Mouse (Mus musculus) stomach, embryonic 15.5 days (tissue): ENCODE data around the gene Stx16. TPM values are rescaled to one million over a fixed set of nuclear protein-coding genes. Genes with fewer than 3 reads are reported as not detected.
A peak's percentile ranks its signal among the peaks of the same experiment; 100 is the strongest.

ENCODE experiments used
- ATAC-seq: fragments of 200-750 bp; cut with Nextera tagmentation; 2 replicates; pipeline ENCODE4 v1.8.0; 2017; ENCODE audit warnings: low read depth, moderate number of reproducible peaks, moderate TSS enrichment; ENCODE audit not compliant: insufficient read depth, low FRiP score
- H3K27ac ChIP-seq: fragments of 300-500 bp; sonication (generic); 2 replicates; pipeline ENCODE4 v1.5.1; 2015; ENCODE audit warnings: mild to moderate bottlenecking, inconsistent platforms
- H3K27me3 ChIP-seq: fragments of 300-500 bp; sonication (generic); replicated peaks from 2 replicates; pipeline ENCODE4 v1.6.1; 2015; ENCODE audit warnings: inconsistent platforms
- H3K36me3 ChIP-seq: fragments of 300-500 bp; sonication (generic); 2 replicates; pipeline ENCODE4 v1.6.1; 2015; ENCODE audit warnings: inconsistent platforms
- H3K4me1 ChIP-seq: fragments of 300-500 bp; sonication (generic); 2 replicates; pipeline ENCODE4 v1.6.1; 2015; ENCODE audit warnings: inconsistent platforms
- H3K4me2 ChIP-seq: fragments of 300-500 bp; sonication (generic); 2 replicates; pipeline ENCODE4 v1.6.1; 2015; ENCODE audit warnings: mild to moderate bottlenecking, inconsistent platforms
- H3K4me3 ChIP-seq: fragments of 300-500 bp; sonication (generic); replicated peaks from 2 replicates; pipeline ENCODE4 v1.5.1; 2015; ENCODE audit warnings: inconsistent platforms
- H3K9ac ChIP-seq: fragments of 300-500 bp; sonication (generic); 2 replicates; pipeline ENCODE4 v1.6.1; 2015; ENCODE audit warnings: inconsistent platforms
- H3K9me3 ChIP-seq: fragments of 300-500 bp; sonication (generic); 2 replicates; pipeline ENCODE4 v1.6.1; 2016; ENCODE audit warnings: inconsistent platforms
- WGBS: fragments of 180-500 bp; shearing (Covaris S2); methylation state at CpG from one replicate; pipeline ENCODE4 v1.1.7; 2015; 5-methylcytosine and 5-hydroxymethylcytosine counted together
- polyA plus RNA-seq: library from polyadenylated mRNA; unstranded; fragments of >200 nt; fragmentation: Nextera tagmentation; extraction: Ambion mirVana; gene quantifications from 2 replicates; pipeline ENCODE4 v1.2.1, GENCODE M21; 2015

The Stx16 gene
- polyA plus RNA-seq = 12.0 and 12.9 TPM in 2 replicates

DNA sequence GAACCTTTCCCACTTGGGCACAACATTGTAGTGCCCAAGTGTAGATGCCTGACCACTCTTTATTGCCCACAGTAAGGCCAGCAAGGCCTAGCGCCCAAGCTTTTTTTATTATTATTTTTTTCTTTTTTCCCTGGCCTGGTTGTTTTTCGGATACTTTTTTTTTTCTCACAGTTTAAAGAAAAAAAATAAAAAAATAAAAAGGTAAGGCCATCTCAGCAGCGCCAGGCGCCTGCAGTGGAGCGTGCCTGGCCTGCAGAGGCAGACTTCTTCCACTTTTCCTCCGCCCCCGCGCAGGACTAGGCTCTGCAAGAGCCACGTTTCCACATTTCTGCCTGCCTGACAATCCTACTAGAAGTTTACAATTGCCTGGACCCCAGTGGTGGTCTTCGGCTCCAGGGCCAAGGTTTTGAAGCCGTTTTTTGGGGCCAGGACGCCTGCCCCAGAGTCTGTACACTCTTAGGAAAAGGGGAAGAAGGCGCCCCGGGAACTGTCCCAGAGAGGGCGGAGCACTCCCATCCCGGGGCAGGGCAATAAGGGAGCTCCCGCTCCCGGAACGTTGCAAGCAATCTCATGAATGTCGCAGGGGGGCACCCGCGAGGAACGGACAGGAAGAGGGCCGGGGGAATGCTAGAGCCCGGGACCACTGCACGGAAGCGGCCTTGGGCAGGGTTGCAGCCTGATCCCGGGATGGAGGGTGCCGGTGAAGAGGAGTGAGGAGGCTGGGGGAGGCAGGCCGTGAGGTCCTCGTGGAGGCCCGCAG lies at the start of gene Stx16:
Gene Stx16, plus strand, starts transcription at position 636 of the 760 bp plus-strand sequence.
- H3K4me3 ChIP-seq = peak within 1 kb of the TSS; percentile 75
- 1% methylated on average over 32 of the region's 32 CpGs for WGBS
- peak within 1 kb of the TSS; percentile 97 for H3K27ac ChIP-seq
- no peaks in the 10 kb centered on the region for H3K36me3 ChIP-seq
- peak; percentile 96 for ATAC-seq
- H3K9ac ChIP-seq = peak within 1 kb of the TSS; percentile 74
- no peaks in the 10 kb centered on the region for H3K9me3 ChIP-seq
- H3K4me2 ChIP-seq = peak within 1 kb of the TSS; percentile 85
- H3K4me1 ChIP-seq = peaks cover 19% of the 10 kb centered on the region
- H3K27me3 ChIP-seq = no peaks in the 10 kb centered on the region

DNA sequence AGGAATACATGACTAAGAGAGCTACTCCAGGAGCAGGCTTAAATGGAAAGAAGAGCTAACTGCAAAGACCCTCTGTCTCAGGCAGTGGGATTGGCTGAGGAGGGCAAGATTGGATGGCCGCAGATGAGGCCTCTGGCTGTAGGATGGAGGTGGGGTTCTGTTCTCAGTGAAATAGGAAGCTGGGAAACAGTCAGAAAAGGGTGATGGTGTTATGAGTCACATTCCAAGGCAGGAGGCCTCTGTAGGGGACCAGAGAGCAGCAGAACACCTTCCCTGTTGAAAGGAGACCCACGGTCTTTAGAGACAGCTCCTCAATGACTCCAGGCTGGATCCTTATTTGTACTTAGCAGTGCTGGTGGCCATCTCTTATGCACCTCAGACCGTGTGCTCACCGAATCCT lies 49.7 kb upstream of the Stx16 start:
- no peak for ATAC-seq
- H3K36me3 ChIP-seq = no peaks in the 10 kb centered on the region
- no peak overlapping the region for H3K4me3 ChIP-seq
- no peak overlapping the region for H3K27ac ChIP-seq
- no peaks in the 10 kb centered on the region for H3K9me3 ChIP-seq
- H3K9ac ChIP-seq = no peak overlapping the region
- 71% methylated on average over 4 of the region's 4 CpGs for WGBS
- H3K27me3 ChIP-seq = no peaks in the 10 kb centered on the region
- no peak overlapping the region for H3K4me2 ChIP-seq
- peaks cover 14% of the 10 kb centered on the region for H3K4me1 ChIP-seq

DNA sequence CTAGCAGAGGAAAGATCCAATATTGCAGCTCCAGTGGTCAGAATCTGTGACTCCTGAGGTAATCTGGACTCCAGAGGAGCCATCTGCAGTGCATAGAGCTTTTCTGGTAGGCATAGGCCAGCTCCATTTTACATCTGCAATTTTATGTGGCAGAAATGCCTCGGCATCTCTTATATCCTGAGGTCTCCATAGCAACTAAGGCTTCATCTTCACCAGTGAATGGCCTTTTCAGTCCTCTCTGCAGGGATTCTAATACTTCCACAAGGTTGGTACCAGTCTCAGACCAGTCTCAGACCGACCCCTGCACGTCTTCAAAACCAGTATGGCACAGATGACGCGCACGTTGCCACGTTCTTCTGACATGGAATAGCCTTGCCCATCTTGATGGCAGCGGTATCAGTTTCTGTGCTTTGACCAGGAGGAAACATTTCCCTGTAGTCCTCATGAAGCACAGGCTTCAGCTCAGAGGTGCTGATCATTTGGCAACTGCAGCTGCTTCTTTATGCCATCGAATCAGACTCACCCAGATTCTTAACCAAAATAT lies 42.8 kb upstream of the Stx16 start:
- H3K9ac ChIP-seq = no peak overlapping the region
- 89% methylated on average over 9 of the region's 9 CpGs for WGBS
- ATAC-seq = no peak

DNA sequence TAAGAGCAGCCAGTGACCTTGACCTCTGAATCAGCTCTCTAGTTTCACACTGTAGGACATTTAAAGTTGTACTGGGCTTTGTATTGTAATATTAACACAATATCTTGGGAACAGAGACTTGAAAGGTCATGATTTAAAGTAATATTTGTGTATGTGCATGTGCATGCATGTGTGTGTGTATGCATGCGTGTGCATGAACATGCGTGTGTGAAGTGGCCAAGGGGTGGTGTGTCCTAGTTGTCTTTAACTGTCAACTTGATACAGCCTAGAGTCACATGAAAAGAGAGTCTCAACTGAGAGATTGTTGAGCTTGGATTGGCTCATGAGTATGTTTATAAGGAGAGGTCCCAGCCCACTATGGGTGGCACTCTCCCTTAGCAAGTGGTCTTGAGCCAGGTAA lies 28.5 kb upstream of the Stx16 start:
- no peaks in the 10 kb centered on the region for H3K9me3 ChIP-seq
- peaks cover 21% of the 10 kb centered on the region for H3K4me1 ChIP-seq
- no peaks in the 10 kb centered on the region for H3K27me3 ChIP-seq
- H3K4me3 ChIP-seq = no peak overlapping the region
- no peak overlapping the region for H3K4me2 ChIP-seq
- H3K27ac ChIP-seq = no peak overlapping the region
- ATAC-seq = no peak
- no peak overlapping the region for H3K9ac ChIP-seq
- whole genome bisulfite sequencing = 97% methylated on average over 2 of the region's 2 CpGs
- no peaks in the 10 kb centered on the region for H3K36me3 ChIP-seq

More for the DNA sequence above, 42.8 kb upstream of the Stx16 start:
- Histone ChIP-seq H3K4me3 (no peak overlapping the region), H3K36me3 (no peaks in the 10 kb centered on the region), H3K27ac (no peak overlapping the region), H3K27me3 (no peaks in the 10 kb centered on the region), H3K4me1 (no peaks in the 10 kb centered on the region), H3K9me3 (no peaks in the 10 kb centered on the region), H3K4me2 (no peak overlapping the region)

DNA sequence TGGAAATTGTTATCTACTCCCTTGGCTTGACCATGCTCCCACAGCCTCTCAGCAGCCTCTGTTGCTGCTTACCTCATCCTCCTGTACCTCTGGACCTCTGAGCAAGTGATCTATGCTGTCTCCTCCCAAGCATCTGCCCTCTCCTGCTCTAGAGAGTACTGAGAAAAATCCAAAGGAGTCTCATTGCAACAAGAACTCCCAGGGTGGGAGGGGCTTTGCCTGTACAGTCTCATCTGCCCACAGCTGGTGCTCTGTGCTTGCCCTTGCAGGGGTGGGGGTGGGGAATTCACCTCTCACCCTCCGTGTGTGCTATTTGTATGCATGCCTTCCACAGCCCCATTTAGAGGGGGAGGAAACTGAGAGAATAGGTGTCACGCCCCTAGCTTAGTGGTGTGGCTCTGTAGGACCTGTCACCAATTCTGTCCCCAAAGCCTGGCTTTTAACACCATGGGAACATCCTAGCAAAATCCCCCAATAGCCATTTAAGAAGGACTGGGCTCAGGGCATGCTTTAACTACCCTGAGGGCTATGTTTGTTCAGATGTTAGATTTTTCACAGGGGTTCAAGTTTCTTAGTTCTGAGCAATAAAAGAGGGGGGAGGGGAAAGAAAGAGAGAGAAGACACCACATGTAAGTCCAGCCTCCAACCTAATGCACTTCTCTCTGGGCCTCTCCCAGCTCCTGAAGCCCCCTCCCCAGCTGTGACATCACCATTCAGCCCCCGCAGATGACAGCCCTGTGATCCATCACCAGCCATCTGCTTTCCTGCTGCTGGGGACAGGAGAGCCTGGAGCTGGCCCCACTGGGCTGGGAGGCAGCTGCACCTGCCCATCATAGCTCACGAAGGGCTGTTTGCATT lies 26.4 kb upstream of the Stx16 start:
- Histone ChIP-seq H3K9me3 (no peaks in the 10 kb centered on the region), H3K27ac (peak overlapping the region; percentile 84), H3K4me2 (0 out of 2 replicates have a peak overlapping the region, but pooled peaks have one; percentile 8), H3K4me1 (peaks cover 21% of the 10 kb centered on the region), H3K9ac (no peak overlapping the region), H3K27me3 (no peaks in the 10 kb centered on the region), H3K36me3 (no peaks in the 10 kb centered on the region), H3K4me3 (no peak overlapping the region)
- WGBS = 17% methylated on average over 4 of the region's 4 CpGs
- peak; percentile 83 for ATAC-seq

DNA sequence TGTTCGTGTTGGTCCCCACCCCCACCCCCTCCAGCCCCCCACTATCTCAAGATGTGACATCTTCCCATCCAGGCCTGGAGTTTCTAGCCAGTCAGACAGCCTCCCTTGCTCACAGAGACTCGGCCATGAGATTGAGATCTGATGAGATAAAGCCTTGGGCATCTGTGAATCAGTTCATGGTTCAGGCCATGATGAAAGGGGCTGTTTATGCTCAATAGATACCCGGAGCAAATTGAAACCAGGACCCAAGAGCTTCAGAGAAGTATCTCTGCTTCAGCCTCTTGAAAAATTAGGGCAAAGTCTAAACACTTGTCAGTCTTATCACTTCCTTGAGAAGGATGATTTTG lies 25.8 kb upstream of the Stx16 start:
- no peak overlapping the region for H3K9ac ChIP-seq
- peak overlapping the region; percentile 84 for H3K27ac ChIP-seq
- no peaks in the 10 kb centered on the region for H3K9me3 ChIP-seq
- H3K4me1 ChIP-seq = peaks cover 21% of the 10 kb centered on the region
- H3K4me3 ChIP-seq = no peak overlapping the region
- ATAC-seq = no peak
- H3K36me3 ChIP-seq = no peaks in the 10 kb centered on the region
- 9% methylated on average over 3 of the region's 3 CpGs for WGBS
- no peak overlapping the region for H3K4me2 ChIP-seq
- H3K27me3 ChIP-seq = no peaks in the 10 kb centered on the region

DNA sequence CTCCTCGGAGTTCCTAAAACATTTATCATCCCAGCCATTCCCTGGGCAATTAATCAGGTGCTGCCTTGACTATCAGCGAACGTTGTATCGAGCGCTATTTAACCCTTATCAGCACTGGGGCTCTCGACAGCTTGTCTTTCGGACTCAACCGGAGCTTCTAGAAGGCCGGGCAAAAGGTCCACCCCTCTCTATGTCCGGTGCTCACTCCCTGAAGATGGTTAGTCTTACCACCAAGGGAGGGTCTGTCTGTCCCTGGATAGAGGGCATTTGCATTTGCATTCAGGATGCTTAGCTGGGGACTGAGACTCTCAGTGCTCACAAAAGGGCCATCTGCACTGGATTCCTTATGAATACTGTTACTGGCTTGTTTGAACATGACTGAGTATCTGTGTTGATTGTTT lies 25.0 kb upstream of the Stx16 start:
- no peaks in the 10 kb centered on the region for H3K27me3 ChIP-seq
- H3K27ac ChIP-seq = no peak overlapping the region
- no peaks in the 10 kb centered on the region for H3K36me3 ChIP-seq
- no peak overlapping the region for H3K4me3 ChIP-seq
- no peak overlapping the region for H3K9ac ChIP-seq
- no peak for ATAC-seq
- peak overlapping the region; percentile 0; the same call in 1 of the 2 replicates for H3K4me2 ChIP-seq
- WGBS = 20% methylated on average over 10 of the region's 10 CpGs
- peaks cover 21% of the 10 kb centered on the region for H3K4me1 ChIP-seq
- H3K9me3 ChIP-seq = no peaks in the 10 kb centered on the region

DNA sequence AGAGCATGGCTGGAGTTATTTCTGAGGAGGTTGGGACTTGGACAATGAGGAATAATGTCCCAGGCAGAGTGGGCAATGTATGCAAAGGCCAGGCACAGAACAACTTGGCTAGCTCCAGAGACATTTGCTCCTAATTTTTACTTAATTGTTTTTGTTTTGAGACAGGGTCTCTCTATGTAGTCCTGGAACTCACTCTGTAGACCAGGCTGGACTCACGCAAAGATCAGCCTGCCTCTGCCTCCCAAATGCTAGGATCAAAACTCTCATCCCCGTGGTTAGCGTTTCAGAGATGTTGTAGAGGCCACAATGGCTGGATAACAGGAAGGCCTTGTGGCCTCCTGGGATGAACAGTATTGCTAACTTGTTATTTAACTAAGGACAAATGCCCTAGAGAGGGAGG lies 21.6 kb upstream of the Stx16 start:
- Histone ChIP-seq H3K4me2 (no peak overlapping the region), H3K9me3 (no peaks in the 10 kb centered on the region), H3K36me3 (no peaks in the 10 kb centered on the region), H3K27me3 (no peaks in the 10 kb centered on the region), H3K4me1 (peaks cover 15% of the 10 kb centered on the region), H3K4me3 (no peak overlapping the region), H3K9ac (no peak overlapping the region), H3K27ac (no peak overlapping the region)
- ATAC-seq = no peak
- WGBS = 87% methylated on average over 3 of the region's 3 CpGs

DNA sequence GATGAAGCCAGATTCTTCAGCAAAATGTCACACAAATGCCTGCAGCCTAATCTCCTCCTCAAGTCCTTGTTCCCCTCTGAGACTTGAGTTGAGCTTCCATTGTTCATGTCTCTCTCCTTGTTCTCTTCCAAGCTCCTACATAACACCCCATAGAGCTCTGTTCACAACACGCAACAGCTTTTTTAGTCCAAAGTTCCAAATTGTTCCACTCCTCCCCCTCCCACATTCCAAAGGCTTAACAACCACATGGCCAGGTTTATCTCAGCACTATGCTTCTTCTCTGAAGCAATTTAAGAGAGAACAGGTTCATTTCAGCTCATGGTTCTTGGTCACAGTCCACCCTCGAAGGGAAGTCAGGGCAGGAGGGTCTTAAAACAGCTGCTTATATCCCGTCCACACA lies 18.4 kb upstream of the Stx16 start:
- Histone ChIP-seq H3K4me2 (no peak overlapping the region), H3K4me1 (no peaks in the 10 kb centered on the region; the same call in 1 of the 2 replicates), H3K9me3 (no peaks in the 10 kb centered on the region), H3K27me3 (no peaks in the 10 kb centered on the region), H3K27ac (no peak overlapping the region), H3K4me3 (no peak overlapping the region), H3K36me3 (no peaks in the 10 kb centered on the region), H3K9ac (no peak overlapping the region)
- WGBS = 74% methylated on average over 3 of the region's 3 CpGs
- ATAC-seq = no peak

DNA sequence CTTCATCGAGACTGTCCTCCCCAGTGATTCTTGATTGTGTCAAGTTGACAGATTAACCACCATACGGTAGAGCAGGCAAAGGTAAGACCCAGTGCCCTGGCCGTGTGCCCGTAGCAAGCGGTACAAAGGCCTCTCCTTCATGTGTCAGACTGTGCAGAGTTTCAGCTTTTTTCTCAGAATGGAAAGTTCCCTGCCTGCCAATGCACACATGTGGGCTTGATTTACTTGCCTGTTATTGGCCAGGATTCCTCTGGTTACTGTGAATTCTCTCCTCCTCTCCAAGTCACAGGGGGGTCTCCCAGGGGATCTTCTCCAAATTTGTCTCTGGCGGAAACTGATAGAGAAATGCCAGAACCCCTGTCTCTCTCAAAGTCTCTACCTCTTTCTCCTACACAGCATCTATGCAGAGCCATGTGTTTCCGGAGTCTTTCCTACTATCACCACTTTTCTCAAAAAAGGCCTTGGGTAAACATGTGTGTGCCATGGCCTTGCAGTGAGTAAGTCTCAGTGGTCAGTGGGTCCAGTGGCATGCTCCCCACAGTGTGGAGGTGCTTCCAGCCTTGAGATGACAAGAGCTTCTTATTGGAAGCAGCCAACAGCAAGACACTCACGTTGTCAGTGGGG lies 17.7 kb upstream of the Stx16 start:
- WGBS = 65% methylated on average over 8 of the region's 8 CpGs
- no peak; the same call in 1 of the 2 replicates for ATAC-seq
- Histone ChIP-seq H3K27me3 (no peaks in the 10 kb centered on the region), H3K9ac (no peak overlapping the region), H3K4me1 (peaks cover under 1% of the 10 kb centered on the region; the same call in 1 of the 2 replicates), H3K9me3 (no peaks in the 10 kb centered on the region), H3K4me2 (no peak overlapping the region), H3K27ac (no peak overlapping the region), H3K36me3 (no peaks in the 10 kb centered on the region), H3K4me3 (no peak overlapping the region)

DNA sequence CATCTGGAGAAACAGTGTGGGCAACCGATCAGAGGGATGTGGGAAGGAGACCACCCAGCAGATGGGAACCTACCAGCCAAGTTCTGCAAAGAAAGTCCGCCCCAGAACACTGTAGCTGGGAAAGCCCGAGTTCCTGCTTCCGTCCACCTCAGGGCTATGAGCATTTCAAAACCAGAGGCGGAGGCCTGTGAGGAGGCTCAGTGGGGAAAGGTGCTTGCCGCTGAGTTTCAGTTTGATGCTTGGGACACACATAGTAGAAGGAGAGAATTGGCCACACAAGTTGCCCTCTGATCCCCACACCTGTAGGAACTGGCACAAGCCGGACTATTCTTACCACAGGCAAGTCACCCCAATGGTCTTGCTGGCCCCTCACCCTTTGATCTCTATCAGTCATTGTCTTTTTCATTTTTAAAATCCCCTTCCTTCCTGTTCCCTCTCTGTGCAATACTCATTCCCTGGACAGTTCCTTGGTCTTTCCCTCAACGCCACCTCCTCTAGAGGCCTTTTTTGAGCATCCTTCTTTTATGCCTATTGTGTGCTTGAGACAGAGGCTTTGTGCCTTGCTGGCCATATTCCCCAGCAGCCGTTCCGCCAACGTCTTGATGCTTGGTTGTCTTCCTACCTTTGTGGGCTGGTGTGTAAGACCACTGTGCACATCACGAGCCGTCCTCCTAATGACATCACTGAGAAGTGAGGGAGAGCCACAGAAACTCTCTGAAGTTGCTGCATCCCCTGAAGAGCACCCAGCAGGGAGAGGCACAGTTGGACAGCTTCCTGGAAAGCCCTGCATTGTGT lies 16.3 kb upstream of the Stx16 start:
- Histone ChIP-seq H3K9ac (no peak overlapping the region), H3K36me3 (no peaks in the 10 kb centered on the region), H3K4me2 (no peak overlapping the region), H3K4me1 (peaks cover 7% of the 10 kb centered on the region), H3K27ac (no peak overlapping the region), H3K27me3 (no peaks in the 10 kb centered on the region), H3K4me3 (no peak overlapping the region), H3K9me3 (no peaks in the 10 kb centered on the region)
- ATAC-seq = no peak
- 88% methylated on average over 13 of the region's 13 CpGs for WGBS
